Mouse (Mus musculus): ENCODE measurements at regions not wholly inside any gene's neighbourhood (a gene's known extent, or its start where the extent isn't known, plus 50 kb on each side); places are given as distances from the start of the nearest gene placed in this dataset.

DNA sequence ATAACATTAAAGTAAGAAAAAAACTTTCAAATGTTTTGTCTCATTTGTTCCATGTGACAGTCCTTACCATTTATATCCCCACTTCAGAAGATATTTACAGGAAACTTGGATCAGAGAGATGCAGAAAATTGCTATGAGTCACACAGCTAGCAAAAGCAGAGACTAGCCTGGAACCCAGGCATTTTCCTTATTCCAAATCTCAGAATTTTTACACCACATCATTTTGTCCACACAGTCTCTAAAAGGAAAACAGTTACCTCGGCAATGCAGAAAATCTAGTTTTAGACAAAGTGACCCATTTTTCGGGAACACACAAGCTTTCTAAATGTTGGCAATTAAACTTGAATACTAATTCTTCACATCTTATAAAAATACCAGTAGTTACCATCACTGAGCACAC is 329.3 kb downstream of the Elavl2 start:
- TF ChIP-seq BHLHE40 (IDR thresholded peaks at IDR 0.05; ENCODE audit: low read depth, low read length) = no peak
- TF ChIP-seq KAT2A (IDR thresholded peaks at IDR 0.05; ENCODE audit: insufficient replicate concordance, low read length) = no peak
- TF ChIP-seq ZC3H11A (IDR thresholded peaks at IDR 0.05; ENCODE audit: low read depth, low read length) = no peak
- no peak for TF ChIP-seq SMC3 (IDR thresholded peaks at IDR 0.05; ENCODE audit: low read depth, low read length)
- TF ChIP-seq RAD21 (IDR thresholded peaks at IDR 0.05; ENCODE audit: low read depth, low read length) = no peak
- TF ChIP-seq MAZ (IDR thresholded peaks at IDR 0.05; ENCODE audit: low read depth, low read length) = no peak
- no peak overlapping the region for H3K9ac ChIP-seq (ENCODE audit: insufficient read depth, low read depth)
- H3K4me2 ChIP-seq (ENCODE audit: insufficient read depth, low read depth, poor library complexity, severe bottlenecking) = no peak overlapping the region
- peaks cover 21% of the 10 kb centered on the region for H3K9me3 ChIP-seq (replicated peaks; ENCODE audit: low read length)
- no peak overlapping the region for H3K4me3 ChIP-seq (replicated peaks in 1 of 3; ENCODE audit: low read depth in 2 of 3, low read length in 2 of 3, poor library complexity in 1 of 3)
- no peaks in the 10 kb centered on the region for H3K4me1 ChIP-seq (ENCODE audit: control insufficient read depth in 1 of 2, insufficient read depth in 2 of 2)
- H3K79me2 ChIP-seq (replicated peaks; ENCODE audit: control insufficient read depth, extremely low read depth, insufficient read depth, poor library complexity, severe bottlenecking) = no peaks in the 10 kb centered on the region
- no peaks in the 10 kb centered on the region for H3K36me3 ChIP-seq (replicated peaks in 1 of 2; ENCODE audit: control insufficient read depth in 1 of 2, insufficient read depth in 1 of 2, low read length in 1 of 2)
- in situ Hi-C loops (cut with MboI; ENCODE audit: low pct_ligation_motif_present, low pct_unique_long_range_greater_than_20kb, low sequenced_read_pairs) (no loop called here), dilution Hi-C loops (cut with MboI; ENCODE audit: extremely low pct_ligation_motif_present, extremely low pct_unique_long_range_greater_than_20kb, low sequenced_read_pairs) (no loop called here)
- no peaks in the 10 kb centered on the region for H3K27me3 ChIP-seq (replicated peaks)
- H3K27ac ChIP-seq (ENCODE audit: insufficient read depth, low read depth) = no peak overlapping the region
- DNase-seq (ENCODE audit: extremely low read depth) = no peak

DNA sequence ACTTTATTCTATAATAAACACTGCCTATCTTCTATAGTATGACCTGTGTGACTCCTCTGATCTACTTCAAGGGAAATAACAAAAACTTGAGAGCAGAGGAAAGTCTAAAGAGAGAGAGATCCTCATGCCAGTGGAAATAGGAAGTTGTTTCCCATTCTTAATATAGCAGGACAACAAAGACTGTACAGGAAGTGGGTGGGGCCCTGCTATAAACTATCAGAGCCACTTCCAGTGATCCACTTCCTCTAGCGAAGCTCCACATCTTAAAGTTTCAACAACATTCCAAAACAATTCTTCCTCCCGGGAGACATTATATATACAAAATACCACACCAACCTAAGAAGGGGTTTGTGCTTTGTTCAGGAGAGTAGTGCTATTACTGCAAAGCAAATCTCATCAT is 339.7 kb downstream of the Elavl2 start:
- in situ Hi-C loops (cut with MboI; ENCODE audit: low pct_ligation_motif_present, low pct_unique_long_range_greater_than_20kb, low sequenced_read_pairs) (no loop called here), dilution Hi-C loops (cut with MboI; ENCODE audit: extremely low pct_ligation_motif_present, extremely low pct_unique_long_range_greater_than_20kb, low sequenced_read_pairs) (no loop called here)
- Histone ChIP-seq H3K36me3 (replicated peaks in 1 of 2; ENCODE audit: control insufficient read depth in 1 of 2, insufficient read depth in 1 of 2, low read length in 1 of 2) (no peaks in the 10 kb centered on the region), H3K4me2 (ENCODE audit: insufficient read depth, low read depth, poor library complexity, severe bottlenecking) (no peak overlapping the region), H3K79me2 (replicated peaks; ENCODE audit: control insufficient read depth, extremely low read depth, insufficient read depth, poor library complexity, severe bottlenecking) (no peaks in the 10 kb centered on the region), H3K27ac (ENCODE audit: insufficient read depth, low read depth) (no peak overlapping the region), H3K9ac (ENCODE audit: insufficient read depth, low read depth) (no peak overlapping the region), H3K4me3 (replicated peaks in 1 of 3; ENCODE audit: low read depth in 2 of 3, low read length in 2 of 3, poor library complexity in 1 of 3) (no peak overlapping the region), H3K9me3 (replicated peaks; ENCODE audit: low read length) (peaks cover 14% of the 10 kb centered on the region), H3K27me3 (replicated peaks) (no peaks in the 10 kb centered on the region), H3K4me1 (ENCODE audit: control insufficient read depth in 1 of 2, insufficient read depth in 2 of 2) (no peaks in the 10 kb centered on the region)
- TF ChIP-seq SIN3A (IDR thresholded peaks at IDR 0.05; ENCODE audit: low read length) (no peak), ZKSCAN1 (IDR thresholded peaks at IDR 0.05; ENCODE audit: borderline replicate concordance, low read depth, low read length) (no peak)
- DNase-seq (ENCODE audit: extremely low read depth) = no peak

DNA sequence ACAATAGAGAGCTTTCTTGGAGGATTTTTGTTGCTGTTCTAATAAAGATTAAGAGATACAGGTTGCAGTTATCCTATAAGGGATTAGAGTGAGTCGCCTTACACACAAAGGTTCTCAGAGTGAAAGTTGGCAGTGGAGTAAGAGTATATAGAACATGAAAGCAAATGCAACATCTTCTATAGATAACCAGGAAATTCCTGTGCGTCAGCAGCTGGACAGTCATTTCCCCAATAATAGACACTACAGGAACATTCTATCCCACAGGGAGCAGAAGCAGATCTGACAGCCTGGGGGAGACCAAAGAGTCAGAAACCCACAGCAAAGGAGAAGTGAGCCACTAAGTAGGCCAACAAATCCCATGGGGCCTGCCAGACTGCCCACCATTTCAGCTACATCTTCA is 348.7 kb downstream of the Elavl2 start:
- no peaks in the 10 kb centered on the region for H3K27me3 ChIP-seq (replicated peaks)
- TF ChIP-seq CTCF (conservative IDR thresholded peaks at IDR 0.05 in 1 of 2, IDR thresholded peaks at IDR 0.05 in 1 of 2; ENCODE audit: low read depth in 2 of 2, low read length in 2 of 2) (no peak), POLR2A (IDR thresholded peaks at IDR 0.05; ENCODE audit: low read depth, low read length) (no peak), CHD2 (IDR thresholded peaks at IDR 0.05; ENCODE audit: low read length) (no peak), JUND (conservative IDR thresholded peaks at IDR 0.05; ENCODE audit: low read depth, low read length) (no peak), JUN (IDR thresholded peaks at IDR 0.05; ENCODE audit: insufficient read depth, low read depth, low read length) (no peak), IRF4 (IDR thresholded peaks at IDR 0.05; ENCODE audit: low read depth, low read length) (no peak), CHD1 (IDR thresholded peaks at IDR 0.05; ENCODE audit: low read depth, low read length) (no peak), UBTF (IDR thresholded peaks at IDR 0.05; ENCODE audit: low read depth, low read length) (no peak)
- H3K79me2 ChIP-seq (replicated peaks; ENCODE audit: control insufficient read depth, extremely low read depth, insufficient read depth, poor library complexity, severe bottlenecking) = no peaks in the 10 kb centered on the region
- no peak overlapping the region for H3K9ac ChIP-seq (ENCODE audit: insufficient read depth, low read depth)
- no peaks in the 10 kb centered on the region for H3K36me3 ChIP-seq (replicated peaks in 1 of 2; ENCODE audit: control insufficient read depth in 1 of 2, insufficient read depth in 1 of 2, low read length in 1 of 2)
- no peak overlapping the region for H3K4me3 ChIP-seq (replicated peaks in 1 of 3; ENCODE audit: low read depth in 2 of 3, low read length in 2 of 3, poor library complexity in 1 of 3)
- no peak overlapping the region for H3K27ac ChIP-seq (ENCODE audit: insufficient read depth, low read depth)
- dilution Hi-C loops (cut with MboI; ENCODE audit: extremely low pct_ligation_motif_present, extremely low pct_unique_long_range_greater_than_20kb, low sequenced_read_pairs) = no loop called here
- peaks cover 26% of the 10 kb centered on the region for H3K9me3 ChIP-seq (replicated peaks; ENCODE audit: low read length)
- no peak for DNase-seq (ENCODE audit: extremely low read depth)
- H3K4me1 ChIP-seq (ENCODE audit: control insufficient read depth in 1 of 2, insufficient read depth in 2 of 2) = no peaks in the 10 kb centered on the region
- no peak overlapping the region for H3K4me2 ChIP-seq (ENCODE audit: insufficient read depth, low read depth, poor library complexity, severe bottlenecking)
- in situ Hi-C loops (cut with MboI; ENCODE audit: low pct_ligation_motif_present, low pct_unique_long_range_greater_than_20kb, low sequenced_read_pairs) = no loop called here

All from CH12.LX (cell line).